Mouse (Mus musculus) embryo, embryonic 11.5 days (tissue): ENCODE measurements around the gene Gnpnat1.
A peak's percentile ranks its signal among the peaks of the same experiment; 100 is the strongest.
"Not testable (repeated sequence)": the region's sequence is repeated elsewhere in the genome, so short reads cannot be mapped to it uniquely, and the experiment has no call there.

Experiments used
- DNase-seq: peaks from one replicate; pipeline ENCODE4 v3.0.0-alpha.2; 2012; ENCODE audit warnings: low read depth, low spot score

The Gnpnat1 gene

DNA sequence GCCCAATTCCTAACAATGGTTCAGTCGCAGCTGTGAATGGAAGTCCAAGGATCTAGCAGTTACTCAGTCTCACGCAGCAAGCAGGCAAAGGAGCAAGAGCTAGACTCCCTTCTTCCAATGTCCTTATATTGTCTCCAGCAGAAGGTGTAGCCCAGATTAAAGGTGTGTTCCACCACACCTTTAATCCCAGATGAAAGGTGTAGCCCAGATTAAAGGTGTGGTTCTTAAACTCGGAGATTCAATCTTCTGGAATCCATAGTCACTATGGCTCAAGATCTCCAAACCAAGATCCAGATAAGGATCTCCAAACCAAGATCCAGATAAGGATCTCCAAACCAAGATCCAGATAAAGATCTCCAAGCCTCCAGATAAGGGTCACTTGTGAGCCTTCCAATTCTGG lies at the start of gene Gnpnat1:
Gene Gnpnat1 (minus strand): TSS at position 101 of the 400 bp plus-strand sequence.
- DNase-seq: not testable (repeated sequence)

- DNase-seq: no peak
Observed at GRCm38 (mm10) chr14:45453538-45454233, 49.0 kb upstream of the Gnpnat1 start.

- no peak for DNase-seq
Observed at GRCm38 (mm10) chr14:45452861-45453512, 48.3 kb upstream of the Gnpnat1 start.

DNA sequence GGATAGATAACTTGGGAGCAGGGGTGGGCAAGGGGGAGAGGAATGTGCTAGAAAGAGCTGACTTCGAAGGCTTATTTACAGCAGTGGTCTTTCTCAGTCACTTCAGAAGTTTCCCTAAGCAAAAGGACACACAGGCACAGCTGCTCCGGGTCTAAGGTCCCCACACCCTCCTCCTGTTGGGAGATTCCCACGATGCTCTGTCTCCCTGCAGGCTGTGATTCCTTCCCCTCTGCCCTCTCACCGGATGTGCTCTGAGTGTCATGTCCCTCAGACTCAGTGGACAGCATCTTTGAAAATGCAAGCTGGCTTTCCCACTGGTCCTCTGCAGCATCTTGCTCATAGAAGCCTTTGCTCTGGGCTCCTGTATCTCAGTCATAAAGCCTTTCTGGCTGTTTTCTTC lies 47.4 kb upstream of the Gnpnat1 start:
- no peak for DNase-seq

DNA sequence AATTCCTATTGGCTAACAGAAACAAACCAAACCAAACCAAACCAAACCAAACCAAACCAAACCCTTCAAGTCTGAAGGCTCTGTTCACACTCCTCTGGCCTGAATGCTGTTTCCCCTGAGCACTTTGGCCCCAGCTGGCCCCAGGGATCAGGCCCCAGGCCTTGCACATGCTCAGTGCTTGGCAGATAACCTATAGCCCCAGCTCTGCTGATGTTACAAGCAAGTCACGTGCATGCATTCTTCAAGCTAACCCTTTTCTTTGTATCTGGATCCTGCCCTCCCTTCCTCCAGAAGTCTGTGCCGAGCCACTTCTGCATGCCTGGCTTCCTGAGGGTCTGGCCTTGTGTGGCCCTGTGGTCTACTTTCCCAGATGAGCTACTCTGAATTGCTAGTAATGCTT lies 46.4 kb upstream of the Gnpnat1 start:
- no peak for DNase-seq

DNA sequence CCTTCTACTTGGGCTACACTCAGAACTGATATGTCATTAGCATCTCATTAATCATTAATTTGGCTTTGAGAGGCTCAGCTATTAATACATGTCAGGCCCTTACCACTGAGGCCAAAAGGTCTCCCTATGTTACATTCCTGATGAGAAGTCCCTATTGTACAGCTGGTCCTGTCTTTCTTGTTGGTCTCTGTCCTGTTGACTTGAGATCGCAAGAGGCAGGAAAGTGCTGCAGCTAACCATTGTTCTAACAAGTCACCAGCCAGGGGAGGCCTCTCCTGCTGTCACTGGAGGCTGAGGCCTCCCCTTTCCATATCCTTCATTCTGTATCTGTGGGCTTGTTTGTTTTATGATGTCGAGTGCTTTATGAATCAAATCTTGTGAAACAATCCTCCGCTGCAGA lies 42.1 kb upstream of the Gnpnat1 start:
- DNase-seq: no peak

DNA sequence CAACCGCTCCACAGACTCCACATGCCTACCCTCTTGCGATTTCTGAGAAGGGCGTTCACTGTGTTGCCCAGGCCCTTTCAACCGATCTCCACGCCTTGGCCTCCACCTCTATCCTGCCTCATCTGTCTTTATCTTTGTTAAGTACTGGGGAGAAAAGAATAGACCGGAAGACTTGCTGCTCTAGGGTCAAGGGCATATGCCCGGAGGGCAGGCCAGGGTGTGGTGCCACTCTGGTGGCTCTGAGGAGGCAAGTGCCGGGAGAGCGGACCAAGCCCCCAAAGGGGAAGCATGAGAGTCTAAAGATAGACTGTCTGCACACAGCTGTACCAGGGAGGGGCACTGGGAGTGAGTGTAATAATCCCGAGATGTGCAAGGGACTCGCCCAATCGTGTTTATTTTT lies 40.7 kb upstream of the Gnpnat1 start:
- DNase-seq: no peak

- DNase-seq: no peak
Observed at GRCm38 (mm10) chr14:45444870-45445269, 40.2 kb upstream of the Gnpnat1 start.

DNA sequence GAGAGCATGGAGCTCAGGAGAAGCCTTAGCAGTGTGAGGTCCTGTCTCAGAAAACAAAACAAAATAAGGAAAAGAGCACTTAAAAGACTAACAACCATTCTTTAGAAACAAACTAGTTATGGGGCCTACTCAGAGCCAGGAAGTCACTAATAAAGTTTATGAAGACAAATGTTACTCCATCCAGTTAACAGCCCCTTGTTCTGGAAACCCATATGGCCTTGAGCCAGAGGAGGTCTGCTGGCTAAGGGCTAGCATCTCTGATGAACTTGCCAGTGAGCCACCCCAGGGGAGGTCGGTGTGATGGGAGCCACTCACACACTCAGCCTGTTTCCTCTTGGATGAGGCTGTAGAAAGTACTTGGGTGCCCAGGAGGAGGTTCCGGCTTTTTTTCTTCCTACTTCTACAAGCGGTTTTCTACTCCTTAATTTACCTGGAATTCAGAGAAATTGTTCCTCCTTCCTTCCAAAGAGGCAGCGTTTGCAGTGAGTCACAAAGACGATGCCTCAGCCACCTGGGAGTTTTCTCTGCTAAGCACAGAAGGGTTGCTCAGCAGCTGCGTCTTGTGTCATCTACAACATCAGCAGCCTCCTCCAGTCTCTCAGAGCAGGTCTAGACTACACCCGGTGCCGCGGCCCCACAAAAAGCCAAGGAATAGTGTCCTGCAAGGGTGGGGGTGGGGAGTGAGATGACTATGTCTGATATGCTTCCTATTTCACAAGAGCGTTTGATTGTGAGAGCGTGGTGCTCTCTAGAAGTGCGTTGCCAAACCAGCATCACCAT lies 38.3 kb upstream of the Gnpnat1 start:
- DNase-seq: no peak

DNA sequence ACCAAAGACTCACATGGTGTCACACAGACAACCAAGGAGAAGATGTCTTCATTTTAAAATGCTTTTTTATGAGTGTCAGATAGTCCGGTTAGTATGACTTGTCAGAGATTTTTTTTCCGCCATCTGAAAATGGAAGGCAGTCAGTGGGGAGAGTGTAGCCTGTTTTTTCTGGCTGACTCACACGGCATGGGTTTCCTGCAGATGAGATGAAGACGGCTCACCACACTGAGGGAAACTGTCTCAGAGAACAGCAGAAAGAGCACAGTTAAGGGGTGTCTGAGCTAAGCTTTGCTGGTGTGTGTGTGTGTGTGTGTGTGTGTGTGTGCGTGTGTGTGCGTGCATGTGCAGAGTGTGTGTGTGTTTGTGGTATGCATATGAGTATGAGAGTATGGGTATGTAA lies 36.6 kb upstream of the Gnpnat1 start:
- no peak for DNase-seq

GRCm38 (mm10) chr14:45439387-45439786 lies 34.7 kb upstream of the Gnpnat1 start:
- DNase-seq: no peak

DNA sequence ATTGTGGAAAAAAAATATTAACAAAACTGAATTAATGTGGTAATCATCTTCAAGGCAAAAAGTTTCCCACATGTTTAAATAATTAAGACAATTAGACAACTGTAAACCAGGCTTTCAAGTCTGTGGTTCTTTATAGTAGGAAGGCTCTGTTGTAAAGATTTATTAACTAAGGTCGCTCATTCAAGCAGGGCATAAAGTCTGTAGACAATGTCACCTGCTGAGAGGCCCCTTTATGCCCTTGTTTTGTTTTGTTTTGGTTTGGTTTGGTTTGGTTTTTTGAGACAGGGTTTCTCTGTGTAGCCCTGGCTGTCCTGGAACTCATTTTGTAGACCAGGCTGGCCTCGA lies 34.2 kb upstream of the Gnpnat1 start:
- no peak for DNase-seq

GRCm38 (mm10) chr14:45438250-45438930 lies 33.7 kb upstream of the Gnpnat1 start:
- DNase-seq: no peak

DNA sequence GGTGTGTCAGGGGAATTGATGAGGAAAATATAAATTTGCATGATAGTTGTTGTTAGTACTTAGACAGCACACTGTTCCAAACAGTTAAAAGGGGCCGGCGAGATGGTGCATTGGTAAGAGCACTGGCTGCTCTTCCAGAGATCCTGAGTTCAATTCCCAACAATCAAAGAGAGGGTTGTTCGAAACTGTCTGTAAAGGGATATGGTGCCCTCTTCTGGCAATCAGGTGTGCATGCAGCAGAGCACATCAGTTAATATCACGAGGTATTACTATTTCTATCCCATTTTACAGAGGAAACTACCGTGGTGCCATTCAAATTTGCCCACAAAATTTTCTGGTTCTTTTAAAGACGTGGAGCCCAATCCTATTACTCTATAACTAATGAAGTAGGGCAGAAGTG lies 29.5 kb upstream of the Gnpnat1 start:
- DNase-seq: no peak

GRCm38 (mm10) chr14:45432003-45432402 lies 27.3 kb upstream of the Gnpnat1 start:
- no peak for DNase-seq

DNA sequence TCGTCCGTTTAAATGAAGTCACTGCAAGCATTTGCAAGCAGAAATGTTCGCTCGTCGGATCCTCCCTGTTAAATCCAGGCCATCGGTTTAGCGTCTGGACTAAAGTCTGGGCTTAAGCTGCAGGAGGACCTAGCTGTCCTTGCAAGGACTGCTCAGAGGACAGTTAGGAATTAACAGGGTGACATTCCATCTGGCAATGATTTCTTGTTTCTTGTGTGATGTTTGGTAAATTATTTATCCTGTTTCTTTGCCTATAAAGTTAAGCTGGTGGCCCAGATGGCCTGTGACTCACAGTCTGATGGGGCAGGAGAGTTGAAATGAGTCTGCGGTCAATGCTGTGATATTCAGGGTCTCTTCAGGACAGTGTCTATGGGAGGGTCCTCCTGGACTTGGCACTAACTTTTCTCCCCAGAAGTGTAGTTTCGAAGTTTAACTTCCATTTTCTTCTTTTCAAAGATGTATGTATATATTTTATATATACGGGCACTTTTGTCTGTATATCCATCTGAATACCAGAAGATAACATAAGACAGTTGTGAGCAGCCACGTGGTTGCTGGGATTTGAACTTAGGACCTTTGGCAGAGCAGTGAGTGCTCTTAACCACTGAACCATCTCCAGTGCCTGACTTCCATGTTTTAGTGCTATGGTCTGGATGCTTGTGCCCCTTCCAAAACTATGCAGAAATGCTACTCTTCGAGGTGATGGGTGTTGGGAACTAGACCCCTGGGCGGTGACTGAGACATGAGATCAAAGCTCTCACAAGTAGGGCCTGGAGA lies 25.5 kb upstream of the Gnpnat1 start:
- DNase-seq: no peak

DNA sequence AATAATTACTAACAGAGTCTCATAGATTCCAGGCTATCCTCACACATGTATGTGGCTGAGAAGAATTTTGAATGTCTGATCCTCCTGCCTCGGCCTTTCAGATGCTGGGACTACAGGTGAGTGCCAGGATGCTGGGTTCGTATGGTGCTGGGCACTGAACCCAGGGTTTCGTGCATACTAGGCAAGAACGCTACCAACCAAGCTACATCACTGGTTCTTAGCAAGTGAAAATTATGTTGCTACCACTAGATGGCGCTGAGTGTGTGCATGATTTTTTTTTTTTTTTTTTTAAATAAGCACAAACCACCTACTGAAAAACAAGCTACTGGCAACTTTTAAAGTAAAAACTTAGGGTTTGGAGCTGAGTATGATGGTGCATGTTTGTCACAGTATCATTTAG lies 18.5 kb upstream of the Gnpnat1 start:
- DNase-seq: peak; percentile 61

- no peak for DNase-seq
Observed at GRCm38 (mm10) chr14:45422371-45422770, 17.7 kb upstream of the Gnpnat1 start.

- no peak for DNase-seq
Observed at GRCm38 (mm10) chr14:45419323-45419722, 14.6 kb upstream of the Gnpnat1 start.

DNA sequence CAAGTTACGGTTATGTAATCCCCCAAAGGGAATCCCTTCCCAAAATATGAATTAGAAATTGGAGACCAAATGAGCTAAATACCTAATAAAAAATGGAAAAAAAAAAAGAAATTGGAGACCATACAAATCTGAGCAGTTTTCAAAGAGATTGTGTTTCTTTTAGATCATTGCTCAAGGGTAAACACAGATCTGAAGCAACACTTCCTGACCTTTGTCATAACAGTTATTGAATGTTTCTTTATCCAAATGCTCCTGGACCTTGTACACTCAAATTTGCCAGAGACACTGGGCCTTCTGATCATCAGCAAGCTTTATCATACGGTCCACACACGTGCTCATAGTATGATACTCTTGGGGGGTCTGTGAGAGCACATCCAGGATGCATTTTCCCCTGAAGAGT lies 13.8 kb upstream of the Gnpnat1 start:
- DNase-seq: no peak

- no peak for DNase-seq
Observed at GRCm38 (mm10) chr14:45416265-45416664, 11.6 kb upstream of the Gnpnat1 start.
